Mouse (Mus musculus): ENCODE results near the gene Tarsl2.

- TF ChIP-seq POLR2A (IDR thresholded peaks at IDR 0.05; ENCODE audit: control insufficient read depth, extremely low read depth, insufficient read depth, low read length, poor library complexity) = no peak
- TF ChIP-seq CTCF (IDR thresholded peaks at IDR 0.05; ENCODE audit: borderline replicate concordance, control insufficient read depth, extremely low read depth, insufficient read depth, low read length, poor library complexity) = no peak
These were observed 34.5 kb upstream of the Tarsl2 start for GRCm38 (mm10) chr7:65610171-65610570.

All from thymus, adult 2 months (tissue).